In genomic region chr5:3695191-3695590, GRCm38 (mm10) we compare ENCODE assay signal across 25 mouse cellular contexts. TPM values are rescaled to one million over a fixed set of nuclear protein-coding genes. Genes with fewer than 3 reads are reported as not detected.
A peak's percentile ranks its signal among the peaks of the same experiment; 100 is the strongest.
DNase-seq lines count a peak whose midpoint lies in the region; ATAC-seq and TF ChIP-seq lines count a peak whose summit lies in the region.
"Had no signal": no experiment of that assay in that cellular context is flagged by ENCODE, and none has a peak within 500 bp of the region (broad histone marks: within the 10 kb centered on the region; RNA-seq: fewer than 3 reads in every experiment).

No protein-coding gene starts in this region.

- in situ Hi-C loops in CH12.LX (cut with MboI; ENCODE audit: low pct_ligation_motif_present, low pct_unique_long_range_greater_than_20kb, low sequenced_read_pairs) = no loop called here

- no peaks in the 10 kb centered on the region for H3K27me3 ChIP-seq in CH12.LX (replicated peaks)
- H3K27me3 ChIP-seq in splenic B cell, adult 2 months (ENCODE audit: control insufficient read depth, insufficient read depth, low read length, poor library complexity, severe bottlenecking) = no peaks in the 10 kb centered on the region
- no peaks in the 10 kb centered on the region for H3K27me3 ChIP-seq in kidney, embryonic 15.5 days
- H3K27me3 ChIP-seq: embryonic facial prominence, embryonic 12.5 days; forebrain, embryonic 13.5 days; forebrain, embryonic 15.5 days had no signal

- no peak overlapping the region for H3K27ac ChIP-seq in CH12.LX (ENCODE audit: insufficient read depth, low read depth)
- no peak overlapping the region for H3K27ac ChIP-seq in kidney, embryonic 15.5 days
- H3K27ac ChIP-seq: embryonic facial prominence, embryonic 10.5 days; embryonic facial prominence, embryonic 12.5 days; forebrain, embryonic 13.5 days; forebrain, embryonic 15.5 days had no signal

- dilution Hi-C loops in CH12.LX (cut with MboI; ENCODE audit: extremely low pct_ligation_motif_present, extremely low pct_unique_long_range_greater_than_20kb, low sequenced_read_pairs) = no loop called here

- peak; percentile 67 for DNase-seq in A20 (ENCODE audit: low read depth, low spot score)
- peak; percentile 42 for DNase-seq in CH12.LX (ENCODE audit: extremely low read depth)
- DNase-seq in splenic B cell, adult 2 months (ENCODE audit: low read depth, low spot score) = peak; percentile 13
- DNase-seq in gastrocnemius, adult 8-10 months (ENCODE audit: low spot score in 2 of 2) = no peak
- DNase-seq: adrenal gland, adult 2 months; adrenal gland, postnatal 10 days; adrenal gland, postnatal 25 days; cerebellum, adult 11-12 months; cerebellum, adult 2 months; cerebellum, adult 9-10 months; cerebellum, postnatal 10 days; cerebellum, postnatal 25 days; forebrain, postnatal 0 days had no signal

- H3K4me2 ChIP-seq in CH12.LX (ENCODE audit: insufficient read depth, low read depth, poor library complexity, severe bottlenecking) = no peak overlapping the region
- H3K4me2 ChIP-seq in kidney, embryonic 15.5 days = no peak overlapping the region
- H3K4me2 ChIP-seq: embryonic facial prominence, embryonic 12.5 days; forebrain, embryonic 13.5 days; forebrain, embryonic 15.5 days had no signal

- no peak for ATAC-seq in kidney, embryonic 15.5 days (replicated peaks; ENCODE audit: low FRiP score)
- ATAC-seq: CD4-positive, CD25-positive, alpha-beta regulatory T cell, adult 4 months; forebrain, embryonic 13.5 days; forebrain, embryonic 15.5 days; forebrain, postnatal 0 days had no signal

- H3K4me3 ChIP-seq in CH12.LX (replicated peaks in 1 of 3; ENCODE audit: low read depth in 2 of 3, low read length in 2 of 3, poor library complexity in 1 of 3) = no peak overlapping the region
- H3K4me3 ChIP-seq in kidney, embryonic 15.5 days (replicated peaks) = no peak overlapping the region
- H3K4me3 ChIP-seq: embryonic facial prominence, embryonic 10.5 days; embryonic facial prominence, embryonic 12.5 days; forebrain, embryonic 13.5 days; forebrain, embryonic 15.5 days had no signal

- H3K9me3 ChIP-seq in CH12.LX (replicated peaks; ENCODE audit: low read length) = no peaks in the 10 kb centered on the region
- H3K9me3 ChIP-seq in kidney, embryonic 15.5 days (replicated peaks) = no peaks in the 10 kb centered on the region
- H3K9me3 ChIP-seq: embryonic facial prominence, embryonic 10.5 days; embryonic facial prominence, embryonic 12.5 days; forebrain, embryonic 13.5 days; forebrain, embryonic 15.5 days had no signal

- TF ChIP-seq EP300 in CH12.LX (IDR thresholded peaks at IDR 0.05; ENCODE audit: low read length) = no peak

- H3K9ac ChIP-seq in CH12.LX (ENCODE audit: insufficient read depth, low read depth) = no peak overlapping the region
- H3K9ac ChIP-seq in kidney, embryonic 15.5 days = no peak overlapping the region
- H3K9ac ChIP-seq: embryonic facial prominence, embryonic 12.5 days; forebrain, embryonic 13.5 days; forebrain, embryonic 15.5 days; forebrain, postnatal 0 days had no signal

- no peak for TF ChIP-seq CTCF in CH12.LX (conservative IDR thresholded peaks at IDR 0.05 in 1 of 2, IDR thresholded peaks at IDR 0.05 in 1 of 2; ENCODE audit: low read depth in 2 of 2, low read length in 2 of 2)

- H3K36me3 ChIP-seq in CH12.LX (replicated peaks in 1 of 2; ENCODE audit: control insufficient read depth in 1 of 2, insufficient read depth in 1 of 2, low read length in 1 of 2) = peaks cover 27 to 56% of the 10 kb centered on the region in 2 experiments
- peaks cover 14% of the 10 kb centered on the region; the same call in 1 of the 2 replicates for H3K36me3 ChIP-seq in splenic B cell, adult 2 months (ENCODE audit: control insufficient read depth, insufficient read depth, low read length, poor library complexity, severe bottlenecking)
- H3K36me3 ChIP-seq in kidney, embryonic 15.5 days = peaks cover 72% of the 10 kb centered on the region

- no peaks in the 10 kb centered on the region for H3K79me2 ChIP-seq in CH12.LX (replicated peaks; ENCODE audit: control insufficient read depth, extremely low read depth, insufficient read depth, poor library complexity, severe bottlenecking)

- TF ChIP-seq RAD21 in CH12.LX (IDR thresholded peaks at IDR 0.05; ENCODE audit: low read depth, low read length) = no peak

- peaks cover 10 to 26% of the 10 kb centered on the region in 2 experiments for H3K4me1 ChIP-seq in CH12.LX (ENCODE audit: control insufficient read depth in 1 of 2, insufficient read depth in 2 of 2)
- H3K4me1 ChIP-seq in kidney, embryonic 15.5 days = no peaks in the 10 kb centered on the region
- H3K4me1 ChIP-seq: embryonic facial prominence, embryonic 10.5 days; embryonic facial prominence, embryonic 12.5 days; forebrain, embryonic 13.5 days; forebrain, embryonic 15.5 days had no signal

- no peak for TF ChIP-seq POLR2A in CH12.LX (IDR thresholded peaks at IDR 0.05; ENCODE audit: low read depth, low read length)

- 90% methylated on average over 4 of the region's 4 CpGs for whole genome bisulfite sequencing in kidney, embryonic 15.5 days

TF ChIP-seq in CH12.LX, 34 proteins besides CTCF, POLR2A, EP300 and RAD21:
- TF ChIP-seq MAZ (IDR thresholded peaks at IDR 0.05; ENCODE audit: low read depth, low read length) (no peak), TBP (conservative IDR thresholded peaks at IDR 0.05; ENCODE audit: low read depth, low read length) (no peak), ELF1 (IDR thresholded peaks at IDR 0.05; ENCODE audit: low read depth, low read length) (0 out of 2 replicates have a peak, but pooled peaks have one; percentile 9)
TF ChIP-seq in CH12.LX: peak in this region for 1.

RNA-seq across cellular contexts. Expression of gene Gatad1, which starts 38.2 kb away (rescaled TPM):
- total RNA-seq in CH12.LX (2012; rRNA removed) = 51.2 and 58.8 TPM in 2 replicates
- total RNA-seq in CH12.LX (2014; rRNA removed) = 97.3 and 111 TPM in 2 replicates
- 119 and 133 TPM in 2 replicates for polyA plus RNA-seq in CH12.LX (2012; ENCODE audit: insufficient read length, low read depth)
- 71.5 and 73.3 TPM in 2 replicates for polyA plus RNA-seq in kidney, embryonic 15.5 days (2015; fragmentation: Nextera tagmentation; extraction: Ambion mirVana)
- total RNA-seq in gastrocnemius, adult 8-10 months (2022) = 10 to 100 TPM; 76.7 to 91.0 (median 88.0) TPM

RNA-seq across cellular contexts. Expression of gene Tmbim7, which starts 44.2 kb away (rescaled TPM):
- total RNA-seq in CH12.LX (2012; rRNA removed) (not detected in 2 replicates), CH12.LX (2014; rRNA removed) (not detected in 2 replicates)
- not detected in 2 replicates for polyA plus RNA-seq in CH12.LX (2012; ENCODE audit: insufficient read length, low read depth)
- not detected in 2 replicates for polyA plus RNA-seq in kidney, embryonic 15.5 days (2015; fragmentation: Nextera tagmentation; extraction: Ambion mirVana)
- total RNA-seq in gastrocnemius, adult 8-10 months (2022) = not detected
- total RNA-seq: adrenal gland, adult 2 months; adrenal gland, postnatal 10 days; adrenal gland, postnatal 25 days; adrenal gland, postnatal 4 days; ES-E14; forebrain, postnatal 0 days; MEL had no signal
- polyA plus RNA-seq: adrenal gland, adult 2 months; CD4-positive, CD25-positive, alpha-beta regulatory T cell, adult 4 months; cerebellum, adult 2 months; cortical plate, adult 2 months; embryonic facial prominence, embryonic 10.5 days; embryonic facial prominence, embryonic 12.5 days; embryonic facial prominence, embryonic 14.5 days; forebrain, embryonic 11.5 days; forebrain, embryonic 13.5 days; forebrain, embryonic 15.5 days; forebrain, postnatal 0 days had no signal

Comparison
In these comparisons a context has a peak if more than half of its experiments do, and no peak if none do; other contexts are left out.
1. DNase-seq: peak in A20 (single experiment), CH12.LX (single experiment) and splenic B cell, adult 2 months (single experiment); none in gastrocnemius, adult 8-10 months (0 of 2).